Mouse (Mus musculus) liver, embryonic 14.5 days (tissue): ENCODE results near the gene Stat6. TPM values are rescaled to one million over a fixed set of nuclear protein-coding genes. Genes with fewer than 3 reads are reported as not detected.
A peak's percentile ranks its signal among the peaks of the same experiment; 100 is the strongest.

Source experiments
- ATAC-seq: fragments of 200-750 bp; cut with Nextera tagmentation; 2 replicates; pipeline ENCODE4 v1.8.0; 2017; ENCODE audit warnings: moderate number of reproducible peaks, mild to moderate bottlenecking, moderate library complexity; ENCODE audit not compliant: insufficient read depth
- DNase-seq, 3 experiments: peaks; one replicate each; pipeline ENCODE4 v3.0.0-alpha.2; 2012 to 2013; ENCODE audit warnings: low read depth in 3 of 3, low spot score in 3 of 3
- H3K27ac ChIP-seq: fragments of 300-500 bp; sonication (generic); 2 replicates; pipeline ENCODE4 v1.5.1; 2014; ENCODE audit warnings: moderate library complexity, mild to moderate bottlenecking, control low read depth, inconsistent platforms
- H3K27me3 ChIP-seq: fragments of 300-500 bp; sonication (generic); 2 replicates; pipeline ENCODE4 v1.6.1; 2014; ENCODE audit warnings: mild to moderate bottlenecking, low read length, moderate library complexity; ENCODE audit not compliant: control insufficient read depth, insufficient read depth
- H3K36me3 ChIP-seq: fragments of 300-500 bp; sonication (generic); replicated peaks from 2 replicates; pipeline ENCODE4 v1.6.1; 2014; ENCODE audit warnings: low read depth; ENCODE audit not compliant: control insufficient read depth, insufficient read depth
- H3K4me1 ChIP-seq, 2 experiments: fragments of 200-500 bp in 1 of 2; fragments of 300-500 bp in 1 of 2; sonication (generic) in 1 of 2; replicated peaks; 2 replicates each; pipeline ENCODE4 v1.6.1; 2012 to 2014; ENCODE audit warnings: antibody characterized with exemption in 1 of 2, inconsistent platforms in 1 of 2, low read length in 1 of 2; ENCODE audit not compliant: control insufficient read depth in 2 of 2, insufficient read depth in 2 of 2
- H3K4me2 ChIP-seq: fragments of 300-500 bp; sonication (generic); 2 replicates; pipeline ENCODE4 v1.6.1; 2014; ENCODE audit warnings: low read depth, mild to moderate bottlenecking, control low read depth, moderate library complexity
- H3K4me3 ChIP-seq, 2 experiments: fragments of 200-500 bp in 1 of 2; fragments of 300-500 bp in 1 of 2; sonication (generic) in 1 of 2; 2 replicates each; pipeline ENCODE4 v1.5.1; 2012 to 2014; ENCODE audit warnings: low read depth in 2 of 2, low read length in 2 of 2, mild to moderate bottlenecking in 2 of 2, control low read depth in 1 of 2, inconsistent platforms in 1 of 2, moderate library complexity in 1 of 2; ENCODE audit not compliant: insufficient read depth in 1 of 2
- H3K9ac ChIP-seq: fragments of 300-500 bp; sonication (generic); replicated peaks from 2 replicates; pipeline ENCODE4 v1.6.1; 2014; ENCODE audit warnings: mild to moderate bottlenecking, control low read depth, moderate library complexity
- H3K9me3 ChIP-seq: fragments of 300-500 bp; sonication (generic); 2 replicates; pipeline ENCODE4 v1.6.1; 2016; ENCODE audit warnings: low read length, mixed read lengths; ENCODE audit not compliant: control insufficient read depth
- CTCF ChIP-seq: IDR thresholded peaks from 2 replicates; pipeline ENCODE4 v1.5.1; 2016; ENCODE audit warnings: antibody characterized with exemption, low read depth, control low read depth
- EP300 ChIP-seq: IDR thresholded peaks from 2 replicates; pipeline ENCODE4 v1.6.1; 2016; ENCODE audit warnings: antibody characterized with exemption, low read depth
- WGBS: fragments of 180-500 bp; shearing (Covaris S2); extraction: QIAGEN DNeasy Blood & Tissue Kit; methylation state at CpG from one replicate; pipeline ENCODE4 v1.1.7; 2014; ENCODE audit not compliant: insufficient replicate concordance; 5-methylcytosine and 5-hydroxymethylcytosine counted together
- polyA plus RNA-seq, 2 experiments: library from polyadenylated mRNA; depleted of rRNA in 1 of 2; stranded (reverse) in 1 of 2; unstranded in 1 of 2; fragments of >200 nt; fragmentation: Nextera tagmentation in 1 of 2; extraction: Ambion mirVana in 1 of 2; gene quantifications; 2 replicates each; pipeline versions ENCODE4 v1.2.1 to v1.2.3; 2012 to 2014

Stat6 gene
- polyA plus RNA-seq, 2 experiments = 10.2 to 10.9 TPM

DNA sequence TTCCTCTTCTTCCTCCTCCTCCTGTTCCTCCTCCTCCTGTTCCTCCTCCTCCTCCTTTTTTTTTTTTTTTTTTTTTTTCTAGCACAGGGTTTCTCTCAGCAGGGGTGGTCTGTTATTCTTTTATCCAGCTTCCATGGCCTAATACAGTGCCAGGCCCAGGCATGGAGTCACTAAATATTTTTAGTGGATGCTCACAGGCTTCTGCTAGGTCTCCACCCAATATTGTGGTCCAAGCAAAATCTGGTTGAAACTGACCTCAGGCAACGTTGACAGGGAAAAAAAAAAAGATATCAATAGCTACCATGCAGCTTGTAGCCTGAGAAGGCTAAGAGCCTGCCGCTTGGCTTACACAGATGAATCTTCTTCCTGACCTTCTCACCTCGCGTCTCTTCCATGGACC, 20.1 kb upstream of the Stat6 start:
- no peak overlapping the region for H3K27ac ChIP-seq

DNA sequence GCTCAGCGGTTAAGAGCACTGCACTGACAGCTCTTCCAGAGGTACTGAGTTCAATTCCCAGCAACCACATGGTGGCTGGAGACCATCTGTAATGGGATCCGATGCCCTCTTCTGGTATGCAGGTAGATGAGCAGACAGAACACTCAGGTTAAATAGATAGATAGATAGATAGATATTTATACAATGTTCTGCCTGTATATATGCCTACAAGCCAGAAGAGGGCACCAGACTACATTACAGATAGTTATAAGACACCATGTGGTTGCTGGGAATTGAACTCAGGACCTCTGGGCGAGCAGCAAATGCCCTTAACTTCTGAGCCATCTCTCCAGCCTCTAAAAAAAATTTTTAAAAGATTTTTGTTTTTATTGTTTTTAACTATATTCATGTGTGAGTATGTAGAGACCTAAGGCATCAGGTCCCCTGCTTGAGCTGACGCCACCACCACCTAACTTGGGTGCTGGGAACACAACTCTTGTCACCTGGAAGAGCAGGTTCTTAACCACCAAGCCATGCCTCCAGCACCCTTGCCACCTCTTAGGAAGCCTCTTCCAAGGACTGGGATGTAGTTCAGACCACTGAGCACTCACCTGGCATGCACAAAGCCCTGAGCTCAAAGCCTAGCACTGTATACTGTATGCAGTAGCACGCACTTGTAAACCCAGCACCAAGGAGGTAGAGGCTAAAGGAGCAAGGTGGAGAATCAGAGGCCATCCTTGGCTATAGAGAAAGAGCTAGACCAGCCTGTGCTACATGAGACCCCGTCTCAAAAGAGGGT, 19.2 kb upstream of the Stat6 start:
- no peak for ATAC-seq
- TF ChIP-seq CTCF = peak; percentile 4; the same call in 1 of the 2 replicates
- TF ChIP-seq EP300 = no peak
- DNase-seq = no peak
- Histone ChIP-seq H3K27me3 (peaks cover 28% of the 10 kb centered on the region), H3K9ac (no peak overlapping the region), H3K4me1 (0 out of 4 replicates have a peak, but pooled peaks cover 0 to 3% of the 10 kb centered on the region in 2 experiments), H3K27ac (no peak overlapping the region), H3K9me3 (no peaks in the 10 kb centered on the region; the same call in 1 of the 2 replicates), H3K4me3 (no peak overlapping the region), H3K36me3 (no peaks in the 10 kb centered on the region), H3K4me2 (no peak overlapping the region)
- WGBS = 59% methylated on average over 6 of the region's 6 CpGs

More for the DNA sequence above, 20.1 kb upstream of the Stat6 start:
- TF ChIP-seq CTCF (no peak), EP300 (no peak)
- Histone ChIP-seq H3K4me2 (no peak overlapping the region), H3K4me1 (0 out of 4 replicates have a peak, but pooled peaks cover 0 to 3% of the 10 kb centered on the region in 2 experiments), H3K36me3 (no peaks in the 10 kb centered on the region), H3K4me3 (no peak overlapping the region), H3K9ac (no peak overlapping the region), H3K27me3 (peaks cover 34% of the 10 kb centered on the region), H3K9me3 (no peaks in the 10 kb centered on the region; the same call in 1 of the 2 replicates)
- DNase-seq = no peak
- no peak for ATAC-seq
- 58% methylated on average over 4 of the region's 4 CpGs for WGBS

DNA sequence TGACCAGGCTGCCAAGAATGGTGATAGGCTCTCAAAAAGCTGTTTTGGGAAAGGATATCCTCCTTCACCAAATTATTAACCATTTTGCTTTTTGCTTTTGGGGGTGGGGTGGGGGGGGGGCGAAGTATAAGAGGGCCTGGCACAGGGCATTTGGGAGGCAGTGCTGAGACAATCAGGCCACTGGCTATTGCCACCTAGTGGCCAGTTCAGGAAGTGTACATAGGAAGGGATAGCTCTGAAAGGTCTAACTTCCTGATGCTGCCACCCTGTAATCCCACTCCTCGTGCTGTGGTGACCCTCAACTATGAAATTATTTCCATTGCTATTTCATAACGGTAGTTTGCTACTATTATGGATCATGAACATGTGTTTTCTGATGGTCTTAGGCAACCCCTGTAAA, 16.4 kb upstream of the Stat6 start:
- ATAC-seq (no peak), DNase-seq (no peak)
- no peak overlapping the region for H3K4me2 ChIP-seq
- H3K9me3 ChIP-seq = no peaks in the 10 kb centered on the region; the same call in 1 of the 2 replicates
- H3K9ac ChIP-seq = no peak overlapping the region
- no peak overlapping the region for H3K27ac ChIP-seq
- H3K27me3 ChIP-seq = peaks cover 4% of the 10 kb centered on the region
- no peak for TF ChIP-seq EP300
- peak; percentile 67 for TF ChIP-seq CTCF
- H3K36me3 ChIP-seq = no peaks in the 10 kb centered on the region
- WGBS = 62% methylated on average over 3 of the region's 3 CpGs
- H3K4me1 ChIP-seq = 0 out of 4 replicates have a peak, but pooled peaks cover 0 to 3% of the 10 kb centered on the region in 2 experiments
- no peak overlapping the region for H3K4me3 ChIP-seq

DNA sequence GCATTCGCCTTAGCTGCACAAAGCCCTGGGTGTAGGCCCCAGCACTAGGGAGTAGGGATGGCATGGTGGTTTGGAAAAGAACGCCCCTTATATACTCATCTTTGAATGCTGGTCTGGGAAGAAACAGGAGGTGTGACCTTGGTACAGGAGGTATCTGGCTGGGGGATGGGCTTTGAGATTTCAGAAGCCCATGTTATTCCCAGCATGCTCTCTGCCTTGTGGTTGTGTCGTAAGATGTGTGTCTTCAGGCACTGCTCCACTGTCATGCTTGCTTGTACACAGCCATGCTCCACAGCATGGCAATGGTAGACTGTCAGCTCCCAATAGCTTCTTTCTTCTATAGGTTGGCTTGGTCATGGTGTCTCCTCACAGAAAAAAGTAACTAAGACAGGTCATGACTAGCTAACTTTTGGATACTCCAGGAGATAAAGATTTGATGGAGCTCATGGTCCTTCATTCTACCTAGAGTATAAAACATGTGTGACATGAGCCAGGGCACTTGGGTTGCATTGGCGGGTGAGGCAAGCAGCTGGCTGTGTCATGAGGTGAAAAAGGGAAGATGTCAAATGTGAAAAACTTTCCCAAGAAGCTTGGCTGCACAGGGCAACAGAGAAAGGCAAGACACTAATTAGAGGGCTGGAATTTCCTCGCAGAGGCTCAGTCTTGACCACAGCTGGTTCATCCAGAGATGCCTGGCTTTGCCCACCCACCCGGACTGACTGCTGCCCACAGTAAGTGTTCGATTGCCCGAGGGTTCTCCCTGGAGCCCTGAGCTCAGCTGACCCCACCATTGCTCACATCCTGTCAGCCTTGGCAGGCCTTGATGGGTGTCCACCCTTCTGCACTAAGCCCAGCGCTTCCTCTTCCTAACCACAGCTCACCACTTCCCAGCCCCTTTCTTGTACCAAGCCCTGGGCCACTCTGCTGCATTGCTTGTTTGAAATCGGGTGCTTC, 11.2 kb upstream of the Stat6 start:
- DNase-seq (no peak), ATAC-seq (no peak)
- TF ChIP-seq CTCF (no peak), EP300 (no peak)
- H3K9ac ChIP-seq = no peak overlapping the region
- H3K27ac ChIP-seq = no peak overlapping the region
- H3K4me1 ChIP-seq = peaks cover 0 to 5% of the 10 kb centered on the region in 2 experiments; a peak in 1 of 4 replicates
- H3K4me2 ChIP-seq = no peak overlapping the region
- H3K27me3 ChIP-seq = no peaks in the 10 kb centered on the region
- H3K9me3 ChIP-seq = no peaks in the 10 kb centered on the region; the same call in 1 of the 2 replicates
- 28% methylated on average over 10 of the region's 10 CpGs for WGBS
- no peaks in the 10 kb centered on the region for H3K36me3 ChIP-seq
- no peak overlapping the region for H3K4me3 ChIP-seq
